Mouse (Mus musculus): ENCODE measurements around the gene Acsbg1.
"Not testable (repeated sequence)": the region's sequence is repeated elsewhere in the genome, so short reads cannot be mapped to it uniquely, and the experiment has no call there.

Acsbg1 gene

GRCm38 (mm10) chr9:54661605-54662377 is at the start of gene Acsbg1:
TSS of gene Acsbg1 (minus strand) at chr9:54661870.
- peak; percentile 26 for DNase-seq

- no peak for DNase-seq
Observed at GRCm38 (mm10) chr9:54708085-54708484, 46.4 kb upstream of the Acsbg1 start.

GRCm38 (mm10) chr9:54707288-54707999 is 45.8 kb upstream of the Acsbg1 start:
- no peak for DNase-seq

- DNase-seq, result no peak
Observed at GRCm38 (mm10) chr9:54705561-54705960, 43.9 kb upstream of the Acsbg1 start.

DNA sequence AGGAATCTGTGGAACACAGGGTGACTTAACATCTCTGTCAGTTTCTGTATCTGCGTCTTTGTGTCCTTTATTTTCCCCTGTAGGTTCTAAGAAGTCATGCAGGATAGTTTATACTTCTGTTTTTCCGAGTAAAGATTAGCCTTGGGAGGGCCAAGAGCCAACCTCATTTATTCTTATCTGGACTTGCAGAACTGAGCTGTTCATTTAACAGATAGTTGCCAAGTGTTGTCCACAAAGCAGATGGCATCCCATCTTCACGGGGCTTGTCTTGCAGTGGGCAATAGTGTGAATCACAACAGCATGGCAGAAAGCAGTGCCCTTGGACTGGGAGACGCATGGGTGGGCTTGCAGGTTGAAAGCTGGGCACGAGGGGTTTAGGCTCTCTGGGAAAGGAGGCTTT is 42.7 kb upstream of the Acsbg1 start:
- DNase-seq, result no peak

DNA sequence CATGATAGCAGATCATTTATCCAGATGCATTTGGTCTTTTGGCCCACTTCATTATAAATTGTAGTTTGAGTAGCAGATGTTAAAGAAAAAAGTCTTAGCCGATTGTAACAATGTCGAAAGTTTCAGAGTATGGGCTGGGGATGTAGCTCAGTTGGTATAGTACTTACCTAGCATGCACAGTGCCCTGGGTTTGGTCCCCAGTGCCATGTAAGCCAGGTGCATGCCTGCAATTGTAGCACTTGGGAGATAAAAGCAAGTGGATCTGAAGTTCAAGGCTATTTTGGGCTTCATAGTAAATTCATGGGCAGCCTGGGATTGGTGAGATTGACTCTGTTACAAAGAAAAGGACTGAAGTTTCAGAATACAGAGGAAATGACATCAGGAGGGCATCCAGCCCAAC is 40.9 kb upstream of the Acsbg1 start:
- DNase-seq, result no peak

DNA sequence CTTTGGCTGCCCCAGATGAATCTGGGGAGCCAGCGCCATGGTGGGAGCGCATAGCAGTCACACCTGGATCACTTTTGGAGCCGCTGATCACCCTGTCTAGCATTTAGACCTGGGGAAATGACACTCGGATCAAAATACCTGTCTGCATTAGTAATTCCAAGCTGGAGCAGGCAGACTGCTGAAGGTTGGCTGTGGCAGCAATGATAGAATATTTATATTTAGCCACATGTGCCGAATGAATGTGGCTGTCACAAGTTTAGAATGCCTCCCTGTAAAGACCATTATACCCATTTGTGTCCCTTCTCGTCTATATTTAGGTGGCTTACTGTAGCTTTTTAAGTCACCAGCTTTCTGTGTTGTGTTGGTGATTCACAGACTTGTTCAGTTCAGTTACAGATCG is 39.1 kb upstream of the Acsbg1 start:
- no peak for DNase-seq

DNA sequence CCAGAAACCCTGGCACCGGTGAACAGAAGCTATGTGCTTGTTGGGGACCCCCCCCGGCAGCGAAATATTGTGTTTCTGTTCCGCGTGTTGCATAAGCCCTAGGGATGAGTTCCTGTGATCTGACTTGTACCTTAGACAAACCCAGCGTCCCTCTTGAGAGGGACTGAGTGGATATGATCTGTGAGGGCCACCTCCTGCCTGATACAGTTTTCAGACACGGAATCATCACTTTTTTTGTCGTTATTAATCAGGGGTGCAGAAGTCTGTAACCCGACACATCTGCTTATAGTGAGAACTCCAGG is 38.5 kb upstream of the Acsbg1 start:
- DNase-seq, result no peak

DNA sequence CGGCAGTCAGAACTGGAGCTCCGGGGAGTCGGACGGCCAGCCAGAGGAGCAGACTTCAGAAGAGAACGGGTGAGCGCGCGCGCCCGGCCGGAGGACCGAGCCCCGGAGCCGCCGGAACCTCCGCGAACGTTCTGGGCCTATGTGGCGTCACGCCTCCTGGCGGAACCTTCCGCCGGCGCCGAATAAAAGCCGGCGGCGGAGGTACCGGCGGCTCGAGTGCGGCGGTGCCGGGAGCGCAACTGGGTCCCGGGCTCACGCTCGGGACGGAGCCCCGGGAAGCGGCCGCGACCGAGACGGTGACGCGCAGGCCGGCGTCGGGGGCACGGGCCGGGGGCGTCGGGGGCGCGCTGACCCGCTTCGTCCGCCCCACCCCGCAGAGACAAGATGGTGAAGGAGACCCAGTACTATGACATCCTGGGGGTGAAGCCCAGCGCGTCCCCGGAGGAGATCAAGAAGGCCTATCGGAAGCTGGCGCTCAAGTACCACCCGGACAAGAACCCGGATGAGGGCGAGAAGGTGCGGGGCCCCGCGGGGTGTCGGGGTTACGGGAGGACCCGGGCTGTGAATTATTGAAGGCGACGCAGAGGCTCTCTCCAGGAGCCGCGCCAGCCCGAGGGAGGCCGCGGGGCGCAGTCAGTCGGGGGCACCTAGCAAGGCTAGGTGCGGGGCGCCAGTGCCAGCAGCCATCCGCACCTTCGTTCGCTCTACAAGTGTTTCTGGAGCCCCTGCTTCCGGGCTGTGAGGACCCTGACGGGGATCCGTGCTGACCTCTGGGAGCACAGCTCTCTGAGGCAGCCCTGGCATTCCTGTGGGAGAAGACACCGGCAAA is 37.9 kb upstream of the Acsbg1 start:
- peak; percentile 87 for DNase-seq

DNA sequence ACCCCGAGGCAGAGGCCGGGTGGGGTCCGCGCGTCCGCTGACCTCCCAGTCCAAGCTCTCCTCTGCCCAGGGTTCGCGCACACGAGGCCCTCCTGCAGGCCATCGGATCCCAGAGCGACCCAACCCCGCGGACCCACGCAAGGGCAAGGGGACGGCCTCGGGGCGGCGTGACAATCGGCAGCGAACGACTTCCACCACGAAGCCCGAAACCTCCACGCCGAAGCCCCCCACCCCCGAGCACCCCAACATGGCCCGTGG is 37.3 kb upstream of the Acsbg1 start:
- DNase-seq, result no peak

DNA sequence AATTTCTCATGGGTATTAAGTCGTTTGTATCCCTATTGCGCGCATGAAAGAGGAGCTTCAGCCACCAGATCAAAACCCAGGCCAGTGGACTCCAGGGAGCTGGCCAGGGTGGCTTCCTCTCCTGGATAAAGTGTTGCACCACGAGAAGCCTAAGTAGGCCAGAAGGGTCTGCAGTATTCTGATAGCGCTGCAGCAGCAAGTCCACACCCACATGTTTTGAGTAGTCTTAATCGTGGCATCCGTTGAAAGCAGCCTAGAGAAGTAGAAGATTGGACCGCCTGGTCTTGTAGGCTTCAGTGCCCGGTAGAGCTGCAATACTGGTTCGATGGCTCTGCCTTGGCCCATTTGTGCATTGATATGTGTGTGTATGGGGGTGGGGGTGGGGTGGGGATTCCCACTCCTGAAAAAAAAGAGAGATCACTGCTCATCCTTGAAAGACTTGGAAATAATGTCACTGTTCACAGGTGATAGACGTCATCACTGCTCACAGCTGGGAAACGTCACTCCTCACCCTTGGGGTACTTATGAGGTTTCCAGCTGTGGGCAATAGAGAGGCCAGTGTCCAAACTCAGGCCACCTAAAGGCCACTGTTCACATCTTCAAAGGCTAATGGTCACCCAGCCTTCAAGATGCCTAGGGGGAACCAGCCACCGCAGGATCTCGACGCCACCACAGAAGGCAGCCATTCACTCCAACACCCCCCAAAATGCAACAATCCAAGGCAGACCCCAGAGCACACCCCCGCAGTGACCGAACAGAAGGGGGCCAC is 36.8 kb upstream of the Acsbg1 start, which contains the start of gene Dnaja4:
TSS of gene Dnaja4 (plus strand) at position 556 of the 769 bp plus-strand sequence.
- no peak for DNase-seq

- DNase-seq, result peak; percentile 23
Observed at GRCm38 (mm10) chr9:54691241-54691805, 29.7 kb upstream of the Acsbg1 start.

GRCm38 (mm10) chr9:54690697-54691096 is 29.0 kb upstream of the Acsbg1 start:
- not testable (repeated sequence) for DNase-seq

DNA sequence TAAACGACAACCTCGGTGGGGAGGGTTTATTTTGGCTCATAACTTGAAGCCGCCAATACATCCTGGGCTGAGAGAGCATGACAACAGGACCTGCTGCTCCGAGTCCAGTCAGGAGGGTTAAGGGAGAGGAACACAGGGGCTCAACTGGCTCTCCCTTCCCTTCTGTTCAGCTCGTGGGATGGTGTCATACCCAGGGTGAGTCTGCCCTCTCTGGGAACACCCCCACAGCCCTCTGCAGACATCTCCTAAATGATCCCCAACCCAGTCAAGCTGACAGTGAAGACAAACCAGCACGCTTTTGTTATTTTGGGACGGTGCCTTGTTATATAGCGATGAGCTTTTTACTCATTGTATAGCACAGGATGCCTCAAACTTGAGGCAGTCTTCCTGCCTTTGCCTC is 27.8 kb upstream of the Acsbg1 start:
- DNase-seq, result no peak

GRCm38 (mm10) chr9:54687246-54688236 is 25.9 kb upstream of the Acsbg1 start:
- DNase-seq, result no peak

DNA sequence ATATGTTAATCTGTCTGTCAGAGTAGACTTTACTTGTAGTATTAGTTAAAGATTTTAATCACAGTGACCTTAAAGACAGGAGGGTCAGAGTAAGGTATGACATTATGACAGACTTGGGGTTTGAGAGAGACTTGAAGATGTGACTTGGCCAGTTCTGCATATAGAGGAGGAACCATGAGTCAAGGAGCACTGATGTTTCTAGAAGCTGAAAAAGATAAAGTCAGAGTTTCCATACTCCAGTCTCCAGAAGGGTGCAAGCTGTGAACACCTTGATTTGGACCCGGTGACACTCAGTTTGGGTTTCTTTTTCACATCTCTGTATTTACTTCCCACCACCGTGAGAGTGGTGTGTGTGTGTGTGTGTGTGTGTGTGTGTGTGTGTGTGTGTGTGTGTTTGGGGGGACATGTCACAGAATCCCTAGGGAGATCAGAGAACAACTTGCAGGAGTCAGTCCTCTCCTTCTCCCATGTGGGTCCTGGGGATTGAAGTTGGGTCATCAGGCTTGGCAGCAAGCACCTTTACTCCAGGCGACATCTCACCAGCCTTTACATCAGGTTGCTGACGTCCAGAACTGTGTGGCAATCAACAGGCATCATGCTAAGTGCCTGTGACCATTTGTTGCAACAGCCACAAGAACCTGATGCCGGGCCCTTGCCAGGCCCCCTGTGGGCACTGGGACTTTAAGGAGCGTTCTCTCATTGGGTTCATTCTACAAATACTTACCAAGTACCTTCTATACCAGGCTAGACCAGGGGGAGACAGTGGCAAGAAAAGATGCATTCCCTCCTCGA is 22.3 kb upstream of the Acsbg1 start:
- DNase-seq, result no peak

- DNase-seq, result no peak
Observed at GRCm38 (mm10) chr9:54682846-54683245, 21.2 kb upstream of the Acsbg1 start.

DNA sequence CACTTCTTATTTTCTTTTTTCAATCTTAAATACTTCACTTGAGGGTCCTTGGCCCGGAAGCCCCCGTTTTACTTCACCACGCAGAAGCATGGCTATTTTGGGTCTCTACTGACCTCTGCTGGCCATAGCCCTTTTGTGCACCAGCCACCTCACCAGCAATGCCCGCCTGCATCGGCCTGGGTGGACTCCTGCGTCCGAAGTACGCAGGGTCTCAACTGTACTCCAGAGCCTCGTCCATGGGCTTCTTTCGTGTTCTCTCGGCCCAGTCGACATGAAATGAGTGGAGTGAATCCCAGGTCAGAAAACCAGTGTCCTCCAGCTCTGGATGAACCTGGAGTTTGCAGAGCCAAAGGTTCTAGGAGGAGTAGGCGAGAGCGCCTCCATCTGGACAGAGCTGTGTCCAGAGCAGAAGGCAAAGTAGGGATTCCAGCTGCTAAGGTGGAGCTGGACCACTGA is 14.9 kb upstream of the Acsbg1 start:
- DNase-seq, result peak; percentile 85

DNA sequence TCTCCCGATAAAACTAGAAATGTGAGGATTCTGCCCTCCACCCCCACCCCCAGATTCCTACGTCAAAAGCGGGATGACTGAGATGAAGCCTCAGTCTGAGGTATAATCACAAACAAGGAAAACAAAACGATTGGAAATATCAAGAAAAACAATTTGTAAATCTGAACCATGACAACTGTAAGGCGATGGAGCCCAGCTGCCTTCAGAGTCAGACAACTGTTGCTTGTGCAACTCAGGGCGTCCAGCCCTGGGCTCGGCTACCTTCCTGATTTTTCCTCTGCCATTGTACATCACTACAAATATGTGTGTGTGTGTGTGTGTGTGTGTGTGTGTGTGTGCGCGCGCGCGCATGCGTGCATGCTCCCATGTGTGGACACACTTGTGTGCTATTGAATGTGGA is 12.2 kb upstream of the Acsbg1 start:
- DNase-seq, result no peak

- no peak for DNase-seq
Observed at GRCm38 (mm10) chr9:54671962-54672361, 10.3 kb upstream of the Acsbg1 start.

DNA sequence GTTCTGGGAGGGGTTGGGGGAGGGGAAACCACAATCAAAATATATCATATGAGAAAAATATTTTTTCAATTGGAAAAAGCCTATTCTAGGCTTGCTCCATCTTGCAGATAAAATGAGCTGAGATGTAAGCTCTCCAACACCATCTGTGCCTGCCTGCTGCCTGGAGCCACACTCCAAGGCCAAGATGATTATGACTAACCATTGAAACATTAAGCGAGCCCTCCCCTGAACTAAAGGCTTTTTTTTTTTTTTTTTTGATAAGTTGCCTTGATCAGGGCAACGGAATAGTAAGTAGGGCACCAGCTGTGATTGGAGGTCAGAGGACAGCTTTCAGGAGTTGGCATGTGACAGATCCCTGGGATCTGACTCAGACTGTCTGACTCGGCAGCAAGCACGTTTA is 6.8 kb upstream of the Acsbg1 start:
- DNase-seq, result no peak

Data from kidney, postnatal 10 days (tissue).